Mouse (Mus musculus) right cerebral cortex, postnatal 14 days (tissue): ENCODE data around the gene Gm6169.
"Not testable (repeated sequence)": the region's sequence is repeated elsewhere in the genome, so short reads cannot be mapped to it uniquely, and the experiment has no call there.

Experiments
- DNase-seq: peaks from one replicate; pipeline ENCODE4 v3.0.0; 2022

Gene Gm6169

DNA sequence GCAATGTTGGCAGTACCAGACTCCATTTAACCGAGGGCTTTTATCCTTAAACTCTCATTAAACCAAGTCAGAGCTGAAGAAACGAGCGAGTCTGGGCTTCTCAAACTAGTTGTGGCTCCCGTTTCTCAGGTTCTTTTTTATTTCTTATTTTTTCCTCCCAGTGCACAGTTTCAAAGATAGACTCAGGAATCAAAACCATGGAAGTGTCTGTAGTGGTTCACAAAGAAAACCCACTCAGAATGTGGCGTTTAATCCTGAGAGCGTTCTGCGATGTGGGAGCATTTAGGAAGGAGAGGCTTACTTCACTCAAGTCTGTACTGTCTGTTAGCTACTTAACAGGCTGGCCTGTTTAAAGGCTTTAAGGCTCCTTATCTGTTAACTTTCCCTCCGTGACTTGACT is 30.9 kb downstream of the Gm6169 start:
- DNase-seq, result no peak

DNA sequence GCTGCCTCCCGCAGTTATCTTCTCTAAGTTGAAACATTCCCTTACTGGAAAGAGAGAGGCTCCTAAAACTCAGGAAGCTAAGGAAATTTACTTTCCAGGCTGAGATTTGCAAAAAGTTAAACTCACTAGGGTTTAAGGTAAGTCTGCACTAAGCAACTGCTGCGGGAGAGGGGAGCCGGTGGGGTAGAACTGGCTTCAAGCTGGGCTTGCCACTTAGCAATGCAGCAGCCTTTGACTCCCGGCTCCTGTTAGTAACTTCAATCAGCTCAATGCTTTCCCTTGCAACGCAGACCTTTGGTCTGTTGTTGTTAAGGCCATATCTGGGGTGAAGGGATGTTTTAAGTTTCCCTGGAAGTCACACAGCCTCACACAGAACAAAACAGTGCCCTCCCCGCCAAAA is 31.3 kb downstream of the Gm6169 start:
- DNase-seq, result no peak

DNA sequence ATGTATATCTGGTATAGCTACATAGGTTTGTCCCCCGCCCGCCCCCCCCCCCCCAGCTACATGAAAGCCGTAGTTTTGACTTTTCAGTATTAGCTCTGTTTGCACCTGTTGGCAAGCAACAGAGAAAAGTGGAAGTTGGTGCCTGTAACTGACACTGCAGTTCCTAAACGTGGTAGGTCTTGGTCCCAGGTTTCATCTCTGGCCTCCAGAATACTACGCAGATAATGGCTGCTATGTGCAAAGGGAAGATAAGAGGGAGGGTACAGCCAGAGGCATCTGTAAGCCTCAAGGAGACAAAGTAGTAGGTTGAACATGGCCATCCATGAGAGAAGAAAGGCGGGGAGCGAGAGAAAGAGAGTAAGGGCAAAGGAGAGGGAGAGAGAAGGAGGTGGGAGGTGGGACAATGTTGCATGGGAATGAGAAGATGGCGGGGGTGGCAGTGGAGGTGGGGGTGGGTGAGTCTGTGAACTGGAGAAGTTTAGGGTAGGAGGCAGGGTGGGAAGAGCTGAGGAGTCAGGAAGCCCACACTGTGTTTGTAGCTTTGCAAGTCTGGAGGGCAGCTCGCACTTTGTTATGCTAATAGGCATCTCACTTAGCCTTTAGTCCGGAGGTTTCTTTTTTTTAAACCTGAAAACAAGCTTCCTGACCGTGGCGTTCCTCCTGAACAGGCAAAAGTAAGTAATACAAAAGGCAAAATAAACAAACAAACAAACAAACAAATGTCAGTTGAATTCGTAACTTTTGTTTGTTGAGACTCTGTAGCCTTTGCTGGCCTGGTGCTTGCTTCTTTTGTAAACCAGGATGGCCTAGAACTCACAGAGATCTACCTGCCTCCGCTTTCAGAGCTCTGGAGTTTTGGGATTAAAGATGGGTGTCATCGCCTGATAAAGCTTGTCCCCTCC is 32.1 kb downstream of the Gm6169 start, which contains the start of gene Fam169a:
Fam169a (plus strand) TSS at position 638 of the 902 bp plus-strand sequence.
- no peak for DNase-seq

DNA sequence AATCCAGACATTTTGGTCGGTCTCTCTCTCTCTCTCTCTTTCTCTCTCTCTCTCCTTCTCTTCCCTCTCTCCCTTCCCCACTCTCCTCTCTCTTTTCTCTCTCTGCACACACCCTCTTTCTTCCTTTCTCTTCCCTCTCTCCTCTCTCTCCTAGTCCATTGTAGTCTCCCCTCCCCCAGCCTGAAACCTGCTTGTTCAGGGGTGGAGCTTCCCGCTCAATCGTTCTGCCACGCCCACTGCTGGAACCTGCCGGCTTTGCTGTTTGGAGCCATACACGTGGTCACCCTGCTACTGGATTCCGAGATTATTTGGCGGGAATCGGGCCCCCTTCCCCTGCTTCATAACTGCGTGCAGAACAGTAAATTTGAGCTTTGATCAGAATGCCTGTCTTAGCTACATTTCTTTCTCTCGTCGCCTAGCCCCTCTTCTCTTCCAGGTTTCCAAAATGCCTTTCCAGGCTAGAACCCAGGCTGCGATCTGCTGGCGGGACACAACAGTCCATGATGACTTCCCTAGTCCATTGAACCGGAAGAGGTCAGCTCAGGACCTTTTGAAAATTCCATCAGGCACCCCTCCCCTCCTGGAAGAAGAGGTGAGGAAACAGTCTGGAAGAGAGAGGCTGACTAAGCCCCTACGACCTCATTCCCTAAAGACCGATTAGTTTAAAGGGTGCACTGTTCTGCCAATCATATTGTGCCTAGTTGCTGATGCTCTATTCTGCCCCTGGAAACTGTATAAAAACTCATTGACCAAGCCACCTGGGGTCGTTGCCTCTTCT is 34.0 kb downstream of the Gm6169 start:
- not testable (repeated sequence) for DNase-seq

DNA sequence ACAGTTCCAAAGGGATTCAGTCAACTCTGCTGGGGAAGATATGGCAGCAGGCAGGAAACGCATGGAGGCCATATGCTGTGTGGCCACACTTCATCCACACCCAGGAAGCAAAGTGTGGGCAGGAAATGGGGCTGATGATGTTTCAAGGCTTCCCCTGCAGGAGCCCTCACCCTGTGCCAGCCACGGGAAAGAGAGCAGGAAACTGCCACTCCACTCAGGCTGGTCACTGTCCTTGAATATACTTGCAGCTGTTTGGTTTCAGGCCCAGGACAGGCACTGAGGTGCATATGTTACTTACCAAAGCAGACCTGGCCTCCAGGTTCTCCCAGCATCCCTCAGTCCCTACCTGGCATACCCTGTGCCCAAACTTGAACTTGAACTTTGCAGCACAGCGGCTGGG is 34.6 kb downstream of the Gm6169 start:
- no peak for DNase-seq

DNA sequence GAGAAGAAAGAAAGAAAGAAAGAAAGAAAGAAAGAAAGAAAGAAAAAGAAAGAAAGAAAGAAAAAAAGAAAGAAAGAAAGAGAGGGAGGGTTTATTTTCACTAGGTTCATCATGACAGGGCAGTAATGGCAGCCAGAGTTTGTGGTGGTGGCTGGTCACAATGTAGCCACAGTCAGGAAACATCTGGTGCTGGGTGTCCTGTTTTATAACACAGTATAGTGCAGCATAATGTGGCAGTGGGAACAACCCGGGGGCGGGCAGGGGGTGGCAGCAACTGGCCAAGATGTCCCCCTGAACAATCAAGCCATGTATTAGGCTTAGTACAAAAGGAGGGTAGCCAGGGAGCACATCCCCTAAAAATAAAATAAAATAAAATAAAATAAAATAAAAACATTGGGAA is 35.6 kb downstream of the Gm6169 start:
- DNase-seq, result no peak

DNA sequence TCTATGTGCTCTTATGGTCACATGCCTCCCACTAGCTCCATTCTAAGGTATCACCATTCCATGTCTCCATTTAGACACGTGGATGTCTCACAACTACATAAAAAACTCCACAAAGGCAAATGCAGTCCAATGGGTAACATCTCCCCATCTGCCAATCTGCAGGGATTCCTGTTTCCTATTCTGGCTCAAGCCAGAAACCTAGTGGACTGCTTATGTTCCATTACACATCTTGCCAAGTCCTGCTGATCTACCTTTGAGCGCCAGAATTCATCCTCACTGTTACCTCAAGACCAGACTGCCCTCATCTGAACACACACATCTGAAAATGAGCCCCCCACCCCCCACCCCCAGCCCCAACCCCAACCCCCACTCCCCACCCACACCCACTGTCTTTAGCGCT is 36.9 kb downstream of the Gm6169 start:
- no peak for DNase-seq

DNA sequence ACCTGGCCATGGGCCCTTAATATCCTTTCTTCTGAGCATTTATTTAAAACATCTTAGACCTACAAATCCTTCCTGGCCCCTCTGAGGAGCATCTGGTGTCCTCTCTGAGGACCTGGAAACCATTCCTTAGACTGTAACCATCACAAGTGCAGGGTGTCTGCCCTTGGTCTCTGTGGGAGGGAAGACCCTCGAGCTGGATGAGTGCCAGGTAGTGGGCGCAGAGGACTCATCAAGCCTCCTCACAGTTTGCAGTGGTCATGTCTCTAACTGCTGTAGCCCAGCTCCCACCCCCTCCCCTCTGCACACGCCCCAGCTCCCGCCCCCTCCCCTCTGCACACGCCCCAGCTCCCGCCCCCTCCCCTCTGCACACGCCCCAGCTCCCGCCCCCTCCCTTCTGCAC is 38.7 kb downstream of the Gm6169 start:
- DNase-seq, result no peak

DNA sequence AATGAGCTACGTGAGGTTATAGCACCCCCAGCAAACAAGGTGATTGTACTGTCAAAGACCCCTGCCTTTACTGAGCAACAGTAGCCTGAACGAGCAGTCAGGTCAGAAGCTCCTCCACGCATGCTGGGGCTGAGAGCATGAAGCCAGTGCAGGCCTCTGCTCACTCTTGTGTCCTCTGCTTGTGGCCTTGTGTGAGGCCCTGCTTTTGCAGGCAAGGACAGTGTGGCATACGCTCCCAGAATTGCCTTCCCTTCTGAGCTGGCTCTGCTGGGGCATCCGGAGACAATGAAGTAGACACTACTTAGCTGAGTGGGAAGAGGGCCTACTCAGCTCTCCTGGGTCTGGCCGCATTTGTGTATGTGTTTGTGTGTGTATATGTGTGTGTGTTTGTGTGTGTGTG is 39.3 kb downstream of the Gm6169 start:
- DNase-seq, result no peak

DNA sequence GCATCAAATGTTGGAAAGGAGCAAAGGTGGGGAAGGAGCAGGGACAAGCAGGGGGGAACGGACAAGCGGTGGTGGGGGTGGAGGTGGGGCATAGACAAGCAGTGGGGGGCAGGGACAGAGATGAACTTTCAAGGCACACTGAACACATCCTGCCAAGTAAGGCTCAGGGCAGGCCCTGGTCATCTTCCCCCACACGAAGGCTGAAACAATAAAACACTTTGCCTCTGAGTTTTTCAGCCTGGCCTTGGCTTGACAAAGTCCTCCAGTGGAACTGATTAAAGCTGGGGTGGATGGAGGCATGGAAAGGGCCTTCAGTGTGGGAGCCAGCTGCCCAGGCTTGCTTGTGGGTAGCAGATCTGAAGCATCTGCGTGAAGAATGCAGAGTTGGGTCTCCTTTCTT is 41.2 kb downstream of the Gm6169 start:
- DNase-seq, result no peak

DNA sequence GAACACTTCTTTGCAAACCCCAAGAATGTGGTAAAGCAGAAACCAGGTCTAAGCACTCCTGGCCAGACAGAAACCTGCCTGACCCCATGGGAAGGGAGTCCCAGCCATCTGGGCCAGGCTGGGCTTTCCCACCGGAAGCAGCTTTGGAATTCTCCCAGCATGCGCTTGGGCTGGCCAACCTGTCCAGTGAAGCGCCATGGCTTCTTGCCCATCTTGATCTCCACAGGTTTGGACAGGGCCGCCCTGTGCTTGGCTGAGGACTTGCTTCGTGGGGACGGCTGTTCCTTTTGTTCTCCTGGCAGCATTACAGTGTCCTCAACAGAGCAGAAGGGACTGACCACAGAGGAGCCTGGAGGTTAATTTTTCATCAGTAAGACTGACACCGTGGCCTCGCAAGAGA is 45.2 kb downstream of the Gm6169 start:
- DNase-seq, result no peak

DNA sequence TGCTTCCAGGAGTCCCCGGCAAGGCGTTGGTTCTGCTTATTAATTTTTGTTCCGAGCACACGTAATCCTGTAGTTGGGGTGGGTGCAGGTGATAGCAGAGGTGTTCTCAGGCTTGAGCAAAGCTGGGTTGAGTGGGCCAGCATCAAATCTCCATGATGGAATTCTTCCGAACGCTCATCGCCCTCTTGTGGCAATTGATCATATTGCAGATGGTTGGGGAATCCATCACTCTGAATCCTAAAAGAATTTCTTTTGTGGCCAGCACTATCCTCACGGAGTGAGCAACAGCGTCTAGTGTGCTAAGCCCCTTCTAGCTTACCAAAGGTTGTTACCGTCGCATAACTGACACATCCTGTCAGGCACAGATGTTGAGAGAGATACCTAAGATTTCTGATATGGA is 46.4 kb downstream of the Gm6169 start:
- DNase-seq, result peak; percentile 84

DNA sequence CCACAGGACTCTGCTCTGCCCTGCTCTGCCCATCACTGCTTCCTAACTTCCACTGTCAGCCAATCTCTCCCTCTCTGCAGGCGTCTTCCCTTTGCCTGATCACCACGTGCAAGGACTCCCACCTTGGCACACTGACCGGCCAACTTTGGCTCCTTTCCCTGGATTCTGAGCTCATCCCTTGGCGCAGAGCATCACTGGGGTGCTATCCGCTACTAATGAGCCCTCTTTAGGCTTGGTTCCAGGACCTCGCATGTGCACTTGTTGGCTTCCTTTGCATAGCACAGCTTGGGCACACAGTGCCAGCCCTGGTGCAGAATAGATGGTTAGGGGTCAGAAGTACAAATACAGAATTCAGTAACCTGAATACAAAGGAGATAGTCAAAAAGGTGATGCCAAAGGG is 47.9 kb downstream of the Gm6169 start:
- no peak for DNase-seq
